Mouse (Mus musculus) kidney, adult 9 months (tissue): ENCODE measurements at regions not wholly inside any gene's neighbourhood (a gene's known extent, or its start where the extent isn't known, plus 50 kb on each side); places are given as distances from the start of the nearest gene placed in this dataset.

ENCODE experiments used
- DNase-seq: peaks from one replicate; pipeline ENCODE4 v3.0.0; 2022

GRCm38 (mm10) chr3:143014421-143014820 is 132.6 kb upstream of the Pkn2 start:
- no peak for DNase-seq

- no peak for DNase-seq
These were observed 125.2 kb upstream of the Pkn2 start for GRCm38 (mm10) chr3:143007047-143007446.

GRCm38 (mm10) chr3:143001952-143002351 is 120.1 kb upstream of the Pkn2 start:
- DNase-seq = peak; percentile 23

- DNase-seq = no peak
These were observed 114.4 kb upstream of the Pkn2 start for GRCm38 (mm10) chr3:142995981-142996743.

GRCm38 (mm10) chr3:142984547-142984946 is 102.7 kb upstream of the Pkn2 start:
- DNase-seq = no peak

- DNase-seq = no peak
These were observed 99.4 kb upstream of the Pkn2 start for GRCm38 (mm10) chr3:142981221-142981620.

- DNase-seq = no peak
These were observed 97.4 kb upstream of the Pkn2 start for GRCm38 (mm10) chr3:142979161-142979560.

- no peak for DNase-seq
These were observed 95.0 kb upstream of the Pkn2 start for GRCm38 (mm10) chr3:142976519-142977394.

- DNase-seq = no peak
These were observed 93.8 kb upstream of the Pkn2 start for GRCm38 (mm10) chr3:142975606-142976005.

GRCm38 (mm10) chr3:142969501-142969900 is 87.7 kb upstream of the Pkn2 start:
- no peak for DNase-seq

GRCm38 (mm10) chr3:142965604-142966003 is 83.8 kb upstream of the Pkn2 start:
- no peak for DNase-seq

GRCm38 (mm10) chr3:142963818-142964372 is 82.1 kb upstream of the Pkn2 start:
- no peak for DNase-seq

- no peak for DNase-seq
These were observed 76.0 kb upstream of the Pkn2 start for GRCm38 (mm10) chr3:142957768-142958167.

- DNase-seq = peak; percentile 76
These were observed 67.0 kb upstream of the Pkn2 start for GRCm38 (mm10) chr3:142948771-142949170.

- DNase-seq = peak; percentile 47
These were observed 59.7 kb upstream of the Pkn2 start for GRCm38 (mm10) chr3:142941319-142942024.

GRCm38 (mm10) chr3:142940874-142941273 is 59.1 kb upstream of the Pkn2 start:
- DNase-seq = peak; percentile 16

GRCm38 (mm10) chr3:142939773-142940172 is 58.0 kb upstream of the Pkn2 start:
- peak; percentile 65 for DNase-seq

GRCm38 (mm10) chr3:142935949-142936348 is 54.1 kb upstream of the Pkn2 start:
- no peak for DNase-seq

- DNase-seq = no peak
These were observed 52.5 kb upstream of the Pkn2 start for GRCm38 (mm10) chr3:142934326-142934725.

GRCm38 (mm10) chr3:142933684-142934259 is 52.0 kb upstream of the Pkn2 start:
- no peak for DNase-seq
